Comparison of ENCODE assay signal across 12 mouse cellular contexts in genomic region chr13:104681212-104681611, GRCm38 (mm10).
DNase-seq lines count a peak whose midpoint lies in the region; ATAC-seq and TF ChIP-seq lines count a peak whose summit lies in the region.
"Had no signal": no experiment of that assay in that cellular context is flagged by ENCODE, and none has a peak within 500 bp of the region (broad histone marks: within the 10 kb centered on the region; RNA-seq: fewer than 3 reads in every experiment).

No protein-coding gene starts in this region.

- H3K4me2 ChIP-seq in hindbrain, postnatal 0 days (ENCODE audit: low read depth, low read length), result no peak overlapping the region
- H3K4me2 ChIP-seq: limb, embryonic 12.5 days; neural tube, embryonic 13.5 days had no signal

- H3K4me3 ChIP-seq in kidney, adult 2 months (ENCODE audit: insufficient read depth, low read depth, low read length), result no peak overlapping the region
- H3K4me3 ChIP-seq in hindbrain, postnatal 0 days (ENCODE audit: low read length), result no peak overlapping the region
- H3K4me3 ChIP-seq: limb, embryonic 12.5 days; neural tube, embryonic 13.5 days had no signal

- no peak overlapping the region for H3K9ac ChIP-seq in hindbrain, postnatal 0 days (replicated peaks; ENCODE audit: low read length)
- H3K9ac ChIP-seq: limb, embryonic 12.5 days; neural tube, embryonic 13.5 days had no signal

- ATAC-seq in cerebellum, adult (ENCODE audit: insufficient number of reproducible peaks, low FRiP score, low TSS enrichment), result 0 out of 2 replicates have a peak, but pooled peaks have one; percentile 49
- ATAC-seq in hindbrain, postnatal 0 days, result peak; percentile 66; the same call in 1 of the 2 replicates

- DNase-seq in cerebellum, adult 18-20 months, result no peak
- peak; percentile 65 for DNase-seq in kidney, adult 2 months
- DNase-seq in kidney, adult 11 months, result no peak
- peak; percentile 60 for DNase-seq in 3T3-L1 (ENCODE audit: low read depth, low spot score)
- peak; percentile 82 for DNase-seq in hindbrain, postnatal 0 days (ENCODE audit: low spot score)
- DNase-seq in thymus, postnatal 14 days, result no peak
- no peak for DNase-seq in gastrocnemius, postnatal 10 days
- DNase-seq: gastrocnemius, postnatal 25 days; thymus, postnatal 25 days had no signal

- H3K36me3 ChIP-seq in kidney, adult 2 months (ENCODE audit: control insufficient read depth, insufficient read depth, low read length), result no peaks in the 10 kb centered on the region
- no peaks in the 10 kb centered on the region for H3K36me3 ChIP-seq in hindbrain, postnatal 0 days (ENCODE audit: insufficient read depth, low read length)
- H3K36me3 ChIP-seq: limb, embryonic 12.5 days; neural tube, embryonic 13.5 days had no signal

- H3K4me1 ChIP-seq in kidney, adult 2 months (ENCODE audit: control insufficient read depth, insufficient read depth, low read length), result no peaks in the 10 kb centered on the region; the same call in 1 of the 2 replicates
- H3K4me1 ChIP-seq in hindbrain, postnatal 0 days (ENCODE audit: insufficient read depth, low read length), result no peaks in the 10 kb centered on the region
- H3K4me1 ChIP-seq: neural tube, embryonic 13.5 days had no signal

- H3K27ac ChIP-seq in kidney, adult 2 months (ENCODE audit: insufficient read depth, low read depth, low read length), result no peak overlapping the region
- H3K27ac ChIP-seq in hindbrain, postnatal 0 days, result no peak overlapping the region
- H3K27ac ChIP-seq: limb, embryonic 12.5 days; neural tube, embryonic 13.5 days had no signal

- TF ChIP-seq CTCF in kidney, adult 2 months (conservative IDR thresholded peaks at IDR 0.05; ENCODE audit: insufficient read depth, insufficient read length, low read depth, low read length), result no peak
- TF ChIP-seq CTCF in hindbrain, postnatal 0 days (IDR thresholded peaks at IDR 0.05; ENCODE audit: low read depth), result peak; percentile 63

- no peak for TF ChIP-seq POLR2A in kidney, adult 2 months (IDR thresholded peaks at IDR 0.05; ENCODE audit: low read depth, low read length)

- H3K9me3 ChIP-seq in hindbrain, postnatal 0 days (ENCODE audit: low read length), result no peaks in the 10 kb centered on the region
- H3K9me3 ChIP-seq: neural tube, embryonic 13.5 days had no signal

- no peaks in the 10 kb centered on the region for H3K27me3 ChIP-seq in kidney, adult 2 months (replicated peaks; ENCODE audit: control insufficient read depth, insufficient read depth, low read length)
- no peaks in the 10 kb centered on the region for H3K27me3 ChIP-seq in hindbrain, postnatal 0 days (ENCODE audit: insufficient read depth, low read length)
- H3K27me3 ChIP-seq: limb, embryonic 12.5 days; neural tube, embryonic 13.5 days had no signal

- WGBS in kidney, adult 2 months, result 44% methylated on average over 1 of the region's 1 CpGs
- WGBS in hindbrain, postnatal 0 days, result 75% methylated on average over 1 of the region's 1 CpGs

Comparison
In these comparisons a context has a peak if more than half of its experiments do, and no peak if none do; other contexts are left out.
1. DNase-seq: peak in kidney, adult 2 months (single experiment), 3T3-L1 (single experiment) and hindbrain, postnatal 0 days (single experiment); none in cerebellum, adult 18-20 months (0 of 2), kidney, adult 11 months (single experiment), thymus, postnatal 14 days (single experiment) and gastrocnemius, postnatal 10 days (single experiment).